Mouse (Mus musculus) hindbrain, embryonic 16.5 days (tissue): Measurements from ENCODE around the gene Tex30. TPM values are rescaled to one million over a fixed set of nuclear protein-coding genes. Genes with fewer than 3 reads are reported as not detected.
A peak's percentile ranks its signal among the peaks of the same experiment; 100 is the strongest.
"Not testable (repeated sequence)": the region's sequence is repeated elsewhere in the genome, so short reads cannot be mapped to it uniquely, and the experiment has no call there.

Experiments used
- ATAC-seq: fragments of 200-750 bp; cut with Nextera tagmentation; 2 replicates; pipeline ENCODE4 v1.8.0; 2017; ENCODE audit warnings: moderate TSS enrichment, moderate library complexity
- H3K27ac ChIP-seq: fragments of 300-500 bp; sonication (generic); 2 replicates; pipeline ENCODE4 v1.5.1; 2014; ENCODE audit warnings: low read depth, mild to moderate bottlenecking, control low read depth, low read length, moderate library complexity
- H3K27me3 ChIP-seq: fragments of 300-500 bp; sonication (generic); replicated peaks from 2 replicates; pipeline ENCODE4 v1.6.1; 2014; ENCODE audit warnings: low read length; ENCODE audit not compliant: control insufficient read depth, insufficient read depth
- H3K36me3 ChIP-seq: fragments of 300-500 bp; sonication (generic); 2 replicates; pipeline ENCODE4 v1.6.1; 2014; ENCODE audit warnings: mild to moderate bottlenecking, low read length, moderate library complexity, mixed read lengths; ENCODE audit not compliant: control insufficient read depth, insufficient read depth
- H3K4me1 ChIP-seq: fragments of 300-500 bp; sonication (generic); 2 replicates; pipeline ENCODE4 v1.6.1; 2014; ENCODE audit warnings: low read depth, low read length; ENCODE audit not compliant: control insufficient read depth, insufficient read depth
- H3K4me2 ChIP-seq: fragments of 300-500 bp; sonication (generic); 2 replicates; pipeline ENCODE4 v1.6.1; 2014; ENCODE audit warnings: mild to moderate bottlenecking, low read length, control low read depth, moderate library complexity
- H3K4me3 ChIP-seq: fragments of 300-500 bp; sonication (generic); 2 replicates; pipeline ENCODE4 v1.5.1; 2014; ENCODE audit warnings: mild to moderate bottlenecking, low read length, control low read depth, moderate library complexity
- H3K9ac ChIP-seq: fragments of 300-500 bp; sonication (generic); 2 replicates; pipeline ENCODE4 v1.6.1; 2014; ENCODE audit warnings: low read depth, mild to moderate bottlenecking, control low read depth, low read length, moderate library complexity
- H3K9me3 ChIP-seq: fragments of 300-500 bp; sonication (generic); 2 replicates; pipeline ENCODE4 v1.6.1; 2014; ENCODE audit warnings: mild to moderate bottlenecking, low read length, moderate library complexity; ENCODE audit not compliant: control insufficient read depth
- WGBS: fragments of 180-500 bp; shearing (Covaris S2); extraction: QIAGEN DNeasy Blood & Tissue Kit; methylation state at CpG from one replicate; pipeline ENCODE4 v1.1.7; 2014; 5-methylcytosine and 5-hydroxymethylcytosine counted together
- polyA plus RNA-seq: library from polyadenylated mRNA; unstranded; fragments of >200 nt; fragmentation: Nextera tagmentation; extraction: Ambion mirVana; gene quantifications from 2 replicates; pipeline ENCODE4 v1.2.1, GENCODE M21; 2015

The Tex30 gene
- polyA plus RNA-seq, 1 experiment from 2014 or later = 40.4 TPM

GRCm38 (mm10) chr1:44057805-44058204 is 44.4 kb downstream of the Tex30 start:
- no peak overlapping the region for H3K4me3 ChIP-seq
- no peak overlapping the region for H3K4me2 ChIP-seq
- H3K27ac ChIP-seq = no peak overlapping the region
- no peak overlapping the region for H3K9ac ChIP-seq
- no peaks in the 10 kb centered on the region for H3K36me3 ChIP-seq
- no peak for ATAC-seq
- no peaks in the 10 kb centered on the region for H3K27me3 ChIP-seq
- H3K9me3 ChIP-seq = no peaks in the 10 kb centered on the region
- WGBS = 81% methylated on average over 3 of the region's 3 CpGs
- H3K4me1 ChIP-seq = no peaks in the 10 kb centered on the region

GRCm38 (mm10) chr1:44046556-44046955 is 55.7 kb downstream of the Tex30 start:
- H3K27me3 ChIP-seq = no peaks in the 10 kb centered on the region
- WGBS = 76% methylated on average over 2 of the region's 2 CpGs
- no peaks in the 10 kb centered on the region for H3K9me3 ChIP-seq
- H3K4me1 ChIP-seq = no peaks in the 10 kb centered on the region; the same call in 1 of the 2 replicates
- H3K4me2 ChIP-seq = no peak overlapping the region
- H3K9ac ChIP-seq = no peak overlapping the region
- no peak for ATAC-seq
- no peaks in the 10 kb centered on the region for H3K36me3 ChIP-seq
- H3K4me3 ChIP-seq = no peak overlapping the region
- no peak overlapping the region for H3K27ac ChIP-seq

GRCm38 (mm10) chr1:44045689-44046088 is 56.6 kb downstream of the Tex30 start:
- H3K9me3 ChIP-seq, H3K27me3 ChIP-seq, H3K4me1 ChIP-seq, H3K36me3 ChIP-seq, ATAC-seq, H3K9ac ChIP-seq, H3K4me2 ChIP-seq, H3K27ac ChIP-seq, H3K4me3 ChIP-seq: not testable (repeated sequence)
- WGBS = 89% methylated on average over 5 of the region's 5 CpGs

GRCm38 (mm10) chr1:44042555-44042915 is 59.7 kb downstream of the Tex30 start:
- Histone ChIP-seq H3K27me3 (no peaks in the 10 kb centered on the region), H3K4me1 (no peaks in the 10 kb centered on the region; the same call in 1 of the 2 replicates), H3K36me3 (no peaks in the 10 kb centered on the region), H3K4me3 (peak overlapping the region; percentile 45), H3K4me2 (peak overlapping the region; percentile 72), H3K27ac (peak overlapping the region; percentile 18; the same call in 1 of the 2 replicates), H3K9me3 (no peaks in the 10 kb centered on the region), H3K9ac (peak overlapping the region; percentile 64)
- 3% methylated on average over 6 of the region's 6 CpGs for WGBS
- ATAC-seq = peak; percentile 81; the same call in 1 of the 2 replicates

- H3K9me3 ChIP-seq = no peaks in the 10 kb centered on the region
- no peaks in the 10 kb centered on the region for H3K36me3 ChIP-seq
- H3K4me1 ChIP-seq = no peaks in the 10 kb centered on the region; the same call in 1 of the 2 replicates
- H3K4me3 ChIP-seq = peak overlapping the region; percentile 45
- H3K4me2 ChIP-seq = peak overlapping the region; percentile 72
- peak; percentile 90 for ATAC-seq
- no peaks in the 10 kb centered on the region for H3K27me3 ChIP-seq
- H3K27ac ChIP-seq = peak overlapping the region; percentile 18; the same call in 1 of the 2 replicates
- H3K9ac ChIP-seq = peak overlapping the region; percentile 64
- WGBS = under 1% methylated on average over 17 of the region's 17 CpGs
Measured at GRCm38 (mm10) chr1:44041797-44042554, 60.3 kb downstream of the Tex30 start.

Other genes with a start within 250 kb of the Tex30 start
- gene Tpp2, start 168.8 kb downstream of the Tex30 start, polyA plus RNA-seq = 55.1 and 59.5 TPM in 2 replicates
- gene Mettl21c, start 82.4 kb downstream of the Tex30 start, polyA plus RNA-seq = 1.2 and 1.8 TPM in 2 replicates
- gene Gm8251, start 40.5 kb downstream of the Tex30 start, polyA plus RNA-seq = 0.04 TPM in 1 of 2 replicates, not detected in the other
- gene Kdelc1, start 16.4 kb upstream of the Tex30 start, polyA plus RNA-seq = 26.3 and 29.4 TPM in 2 replicates
- 27.3 and 32.3 TPM in 2 replicates for gene Bivm, start 16.5 kb upstream of the Tex30 start, polyA plus RNA-seq
- 22.0 and 25.0 TPM in 2 replicates for gene Ercc5, start 45.3 kb upstream of the Tex30 start, polyA plus RNA-seq
- gene Mettl21e, start 116.5 kb upstream of the Tex30 start, polyA plus RNA-seq = 0.19 TPM in 1 of 2 replicates, not detected in the other